Mouse (Mus musculus): ENCODE results near the gene Adamts2. TPM values are rescaled to one million over a fixed set of nuclear protein-coding genes. Genes with fewer than 3 reads are reported as not detected.
A peak's percentile ranks its signal among the peaks of the same experiment; 100 is the strongest.

Adamts2 gene
- polyA plus RNA-seq, 1 experiment from 2014 or later = 12.0 TPM

DNA sequence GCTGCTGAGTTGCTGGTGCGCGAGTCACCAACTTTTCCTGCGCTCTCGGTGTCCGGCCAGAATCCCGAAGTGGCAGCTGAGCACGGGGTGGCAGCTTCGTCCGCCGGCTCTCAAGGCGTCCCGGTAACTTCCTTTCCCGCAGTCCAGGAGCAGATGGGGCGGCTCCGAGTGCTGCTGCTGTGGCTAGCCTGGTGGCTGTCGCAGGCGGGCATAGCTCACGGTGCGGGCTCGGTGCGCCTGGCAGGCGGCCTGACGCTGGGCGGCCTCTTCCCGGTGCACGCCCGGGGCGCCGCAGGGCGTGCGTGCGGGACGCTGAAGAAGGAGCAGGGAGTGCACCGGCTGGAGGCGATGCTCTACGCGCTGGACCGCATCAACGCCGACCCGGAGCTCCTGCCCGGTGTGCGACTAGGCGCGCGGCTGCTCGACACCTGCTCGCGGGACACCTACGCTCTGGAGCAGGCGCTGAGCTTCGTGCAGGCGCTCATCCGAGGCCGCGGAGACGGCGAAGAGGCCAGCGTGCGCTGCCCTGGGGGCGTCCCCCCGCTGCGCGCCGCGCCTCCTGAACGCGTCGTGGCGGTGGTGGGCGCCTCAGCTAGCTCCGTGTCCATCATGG is 249.2 kb downstream of the Adamts2 start:
- no peak for ATAC-seq (ENCODE audit: insufficient number of reproducible peaks, insufficient read depth, low FRiP score, low TSS enrichment, low read depth)
- under 1% methylated on average over 65 of the region's 72 CpGs for WGBS
- Histone ChIP-seq H3K9me3 (peaks cover 7% of the 10 kb centered on the region; the same call in 1 of the 2 replicates), H3K9ac (peak overlapping the region; percentile 61), H3K27me3 (peaks cover 74% of the 10 kb centered on the region), H3K36me3 (no peaks in the 10 kb centered on the region), H3K27ac (no peak overlapping the region), H3K4me3 (peak overlapping the region; percentile 47), H3K4me2 (peak overlapping the region; percentile 81), H3K4me1 (peaks cover 18% of the 10 kb centered on the region)

Other genes starting within 250 kb of the Adamts2 start
- 0.52 and 0.54 TPM in 2 replicates for gene Cby3, start 247.6 kb upstream of the Adamts2 start, polyA plus RNA-seq (2015; fragmentation: Nextera tagmentation; extraction: Ambion mirVana)
- gene Hnrnph1, start 225.1 kb upstream of the Adamts2 start, polyA plus RNA-seq (2015; fragmentation: Nextera tagmentation; extraction: Ambion mirVana) = 541 and 593 TPM in 2 replicates
- 25.3 and 28.2 TPM in 2 replicates for gene Rufy1, start 171.0 kb upstream of the Adamts2 start, polyA plus RNA-seq (2015; fragmentation: Nextera tagmentation; extraction: Ambion mirVana)
- 51.3 and 53.0 TPM in 2 replicates for gene Zfp354c, start 225.6 kb downstream of the Adamts2 start, polyA plus RNA-seq (2015; fragmentation: Nextera tagmentation; extraction: Ambion mirVana)
- gene Zfp879, start 239.5 kb downstream of the Adamts2 start, polyA plus RNA-seq (2015; fragmentation: Nextera tagmentation; extraction: Ambion mirVana) = 0.73 and 0.77 TPM in 2 replicates
- gene Grm6, start 248.6 kb downstream of the Adamts2 start, polyA plus RNA-seq (2015; fragmentation: Nextera tagmentation; extraction: Ambion mirVana) = not detected in 2 replicates

All from embryonic facial prominence, embryonic 13.5 days (tissue).